Mouse (Mus musculus) CH12.LX (cell line): ENCODE data around the gene Lrrfip1. TPM values are rescaled to one million over a fixed set of nuclear protein-coding genes. Genes with fewer than 3 reads are reported as not detected.

Source experiments
- DNase-seq: peaks from one replicate; pipeline ENCODE4 v3.0.0-alpha.2; 2013; ENCODE audit errors: extremely low read depth
- H3K27ac ChIP-seq: 2 replicates; pipeline ENCODE4 v1.5.1; 2012; ENCODE audit warnings: low read depth, mild to moderate bottlenecking, control low read depth, moderate library complexity; ENCODE audit not compliant: insufficient read depth
- H3K27me3 ChIP-seq: replicated peaks from 2 replicates; pipeline ENCODE3; 2012; ENCODE audit warnings: inconsistent platforms
- H3K36me3 ChIP-seq, 2 experiments: replicated peaks in 1 of 2; 2 replicates each; pipeline versions ENCODE3 to v1.6.1; 2012; ENCODE audit warnings: inconsistent platforms in 1 of 2, low read length in 1 of 2, mild to moderate bottlenecking in 1 of 2, mixed read lengths in 1 of 2, moderate library complexity in 1 of 2; ENCODE audit not compliant: control insufficient read depth in 1 of 2, insufficient read depth in 1 of 2
- H3K4me1 ChIP-seq, 2 experiments: 2 replicates each; pipeline ENCODE4 v1.6.1; 2012; ENCODE audit warnings: inconsistent platforms in 1 of 2, moderate library complexity in 1 of 2; ENCODE audit not compliant: insufficient read depth in 2 of 2, control insufficient read depth in 1 of 2
- H3K4me2 ChIP-seq: 2 replicates; pipeline ENCODE4 v1.6.1; 2012; ENCODE audit warnings: low read depth, mild to moderate bottlenecking, control low read depth; ENCODE audit not compliant: poor library complexity, insufficient read depth, severe bottlenecking
- H3K4me3 ChIP-seq, 3 experiments: fragments of 150-350 bp in 1 of 3; sonication (generic) in 1 of 3; replicated peaks in 1 of 3; 2 replicates each; pipeline versions ENCODE3 to v1.5.1; 2011 to 2012; ENCODE audit warnings: low read depth in 2 of 3, low read length in 2 of 3, mild to moderate bottlenecking in 2 of 3, moderate library complexity in 2 of 3, control low read depth in 1 of 3, improper control_type of control experiment in 1 of 3, inconsistent platforms in 1 of 3, mixed read lengths in 1 of 3; ENCODE audit not compliant: poor library complexity in 1 of 3
- H3K79me2 ChIP-seq: replicated peaks from 2 replicates; pipeline ENCODE4 v1.6.1; 2012; ENCODE audit warnings: mild to moderate bottlenecking, moderate library complexity; ENCODE audit not compliant: control insufficient read depth, poor library complexity, insufficient read depth, severe bottlenecking; ENCODE audit errors: extremely low read depth
- H3K9ac ChIP-seq: 2 replicates; pipeline ENCODE4 v1.6.1; 2012; ENCODE audit warnings: low read depth, mild to moderate bottlenecking, control low read depth, moderate library complexity; ENCODE audit not compliant: insufficient read depth
- H3K9me3 ChIP-seq: replicated peaks from 2 replicates; pipeline ENCODE3; 2012; ENCODE audit warnings: low read length, inconsistent platforms, mixed read lengths
- CHD1 ChIP-seq: IDR thresholded peaks from 2 replicates; pipeline ENCODE4 v1.6.1; 2012; ENCODE audit warnings: low read depth, low read length, improper control_type of control experiment, inconsistent platforms
- CHD2 ChIP-seq: IDR thresholded peaks from 2 replicates; pipeline ENCODE4 v1.6.1; 2011; ENCODE audit warnings: low read length, improper control_type of control experiment
- E2F4 ChIP-seq: IDR thresholded peaks from 2 replicates; pipeline ENCODE4 v1.6.1; 2011; ENCODE audit warnings: low read depth, low read length, improper control_type of control experiment; ENCODE audit not compliant: insufficient replicate concordance
- ELF1 ChIP-seq: IDR thresholded peaks from 2 replicates; pipeline ENCODE4 v1.6.1; 2014; ENCODE audit warnings: low read depth, mild to moderate bottlenecking, inconsistent platforms, low read length, improper control_type of control experiment
- EP300 ChIP-seq: IDR thresholded peaks from 2 replicates; pipeline ENCODE4 v1.6.1; 2011; ENCODE audit warnings: low read length, improper control_type of control experiment
- ETS1 ChIP-seq: conservative IDR thresholded peaks from 2 replicates; pipeline ENCODE4 v1.6.1; 2012; ENCODE audit warnings: low read depth, mild to moderate bottlenecking, inconsistent platforms, low read length, improper control_type of control experiment, moderate library complexity
- GABPA ChIP-seq: IDR thresholded peaks from 2 replicates; pipeline ENCODE4 v1.6.1; 2012; ENCODE audit warnings: low read depth, low read length, improper control_type of control experiment, inconsistent platforms; ENCODE audit not compliant: insufficient replicate concordance
- HCFC1 ChIP-seq: IDR thresholded peaks from 2 replicates; pipeline ENCODE4 v1.6.1; 2012; ENCODE audit warnings: low read depth, mild to moderate bottlenecking, inconsistent platforms, low read length, improper control_type of control experiment
- IRF4 ChIP-seq: IDR thresholded peaks from 2 replicates; pipeline ENCODE4 v1.6.1; 2014; ENCODE audit warnings: low read depth, mild to moderate bottlenecking, inconsistent platforms, low read length, improper control_type of control experiment
- JUN ChIP-seq: IDR thresholded peaks from 2 replicates; pipeline ENCODE4 v1.6.1; 2011; ENCODE audit warnings: low read depth, mild to moderate bottlenecking, low read length, improper control_type of control experiment, moderate library complexity; ENCODE audit not compliant: insufficient read depth
- KAT2A ChIP-seq: IDR thresholded peaks from 2 replicates; pipeline ENCODE4 v1.6.1; 2012; ENCODE audit warnings: low read length, improper control_type of control experiment, inconsistent platforms; ENCODE audit not compliant: insufficient replicate concordance
- MAX ChIP-seq: IDR thresholded peaks from 2 replicates; pipeline ENCODE4 v1.6.1; 2011; ENCODE audit warnings: low read length, improper control_type of control experiment
- MAZ ChIP-seq: IDR thresholded peaks from 2 replicates; pipeline ENCODE4 v1.6.1; 2012; ENCODE audit warnings: low read depth, mild to moderate bottlenecking, inconsistent platforms, low read length, improper control_type of control experiment, moderate library complexity
- MEF2A ChIP-seq: IDR thresholded peaks from 2 replicates; pipeline ENCODE4 v1.6.1; 2014; ENCODE audit warnings: low read depth, mild to moderate bottlenecking, inconsistent platforms, low read length, improper control_type of control experiment, borderline replicate concordance
- MYC ChIP-seq: IDR thresholded peaks from 2 replicates; pipeline ENCODE4 v1.6.1; 2011; ENCODE audit warnings: low read depth, mild to moderate bottlenecking, improper control_type of control experiment, low read length
- NRF1 ChIP-seq: IDR thresholded peaks from 2 replicates; pipeline ENCODE4 v1.6.1; 2014; ENCODE audit warnings: low read depth, mild to moderate bottlenecking, inconsistent platforms, low read length, improper control_type of control experiment, moderate library complexity
- PAX5 ChIP-seq: IDR thresholded peaks from 2 replicates; pipeline ENCODE4 v1.6.1; 2012; ENCODE audit warnings: low read length, inconsistent platforms, mixed read lengths
- POLR2A ChIP-seq: IDR thresholded peaks from 2 replicates; pipeline ENCODE4 v1.6.1; 2011; ENCODE audit warnings: low read depth, mild to moderate bottlenecking, improper control_type of control experiment, low read length
- RAD21 ChIP-seq: IDR thresholded peaks from 2 replicates; pipeline ENCODE4 v1.6.1; 2011; ENCODE audit warnings: low read depth, mild to moderate bottlenecking, low read length, improper control_type of control experiment, moderate library complexity
- RCOR1 ChIP-seq: conservative IDR thresholded peaks from 2 replicates; pipeline ENCODE4 v1.6.1; 2012; ENCODE audit warnings: low read depth, mild to moderate bottlenecking, inconsistent platforms, low read length, improper control_type of control experiment
- TBP ChIP-seq: conservative IDR thresholded peaks from 2 replicates; pipeline ENCODE4 v1.6.1; 2011; ENCODE audit warnings: low read depth, low read length, improper control_type of control experiment
- TCF12 ChIP-seq: IDR thresholded peaks from 2 replicates; pipeline ENCODE4 v1.6.1; 2014; ENCODE audit warnings: low read depth, mild to moderate bottlenecking, inconsistent platforms, low read length, improper control_type of control experiment
- UBTF ChIP-seq: IDR thresholded peaks from 2 replicates; pipeline ENCODE4 v1.6.1; 2012; ENCODE audit warnings: low read depth, mild to moderate bottlenecking, inconsistent platforms, low read length, improper control_type of control experiment, moderate library complexity
- USF1 ChIP-seq: IDR thresholded peaks from 2 replicates; pipeline ENCODE4 v1.6.1; 2014; ENCODE audit warnings: low read depth, mild to moderate bottlenecking, inconsistent platforms, low read length, improper control_type of control experiment
- USF2 ChIP-seq: conservative IDR thresholded peaks from 2 replicates; pipeline ENCODE4 v1.6.1; 2011; ENCODE audit warnings: low read depth, low read length, improper control_type of control experiment
- ZC3H11A ChIP-seq: IDR thresholded peaks from 2 replicates; pipeline ENCODE4 v1.6.1; 2012; ENCODE audit warnings: low read depth, mild to moderate bottlenecking, inconsistent platforms, low read length, improper control_type of control experiment
- ZKSCAN1 ChIP-seq: IDR thresholded peaks from 2 replicates; pipeline ENCODE4 v1.6.1; 2012; ENCODE audit warnings: low read depth, inconsistent platforms, low read length, improper control_type of control experiment, borderline replicate concordance
- dilution Hi-C: fragments of 300-500 bp; cut with MboI; formaldehyde crosslinking; loops from 2 replicates; pipeline ENCODE4 v1.14.3; 2020; ENCODE audit warnings: low sequenced_read_pairs; ENCODE audit not compliant: extremely low pct_unique_long_range_greater_than_20kb, extremely low pct_ligation_motif_present
- in situ Hi-C: fragments of 300-500 bp; cut with MboI; formaldehyde crosslinking; loops from 3 replicates; pipeline ENCODE4 v1.14.3; 2019; ENCODE audit warnings: low sequenced_read_pairs, low pct_ligation_motif_present, low pct_unique_long_range_greater_than_20kb, mixed read lengths
- polyA plus RNA-seq: library from polyadenylated mRNA; unstranded; fragments of >175 nt; gene quantifications from 2 replicates; pipeline ENCODE4 v1.2.1, GENCODE M21; 2012; ENCODE audit warnings: low read depth; ENCODE audit not compliant: insufficient read length
- total RNA-seq, 2 experiments: library from RNA; depleted of rRNA; stranded (reverse); fragments of 300-350 nt in 1 of 2; fragments of >200 nt in 1 of 2; gene quantifications; 2 replicates each; pipeline ENCODE4 v1.2.3; 2012 to 2014

Lrrfip1 gene
- total and polyA plus RNA-seq, 3 experiments = 17.2 to 30.5 (median 19.1) TPM

- in situ Hi-C loops = no loop called here
- Histone ChIP-seq H3K4me1 (peaks cover 0 to 9% of the 10 kb centered on the region in 2 experiments; a peak in 2 of 4 replicates), H3K27me3 (no peaks in the 10 kb centered on the region), H3K27ac (no peak overlapping the region), H3K9me3 (peaks cover 7% of the 10 kb centered on the region), H3K4me3 (no peak overlapping the region)
- no peak for DNase-seq
- TF ChIP-seq CHD2 (no peak), CHD1 (no peak), EP300 (no peak), JUN (no peak), TBP (no peak), GABPA (no peak), NRF1 (no peak), RCOR1 (no peak), USF2 (no peak), MEF2A (no peak), UBTF (no peak), KAT2A (no peak), ZKSCAN1 (no peak), MAZ (no peak), HCFC1 (no peak), USF1 (no peak)
- TF ChIP-seq, all 38 proteins: peak for 0
- Histone ChIP-seq H3K9ac (no peak overlapping the region), H3K4me2 (no peak overlapping the region), H3K36me3 (no peaks in the 10 kb centered on the region), H3K79me2 (no peaks in the 10 kb centered on the region)
- dilution Hi-C loops = no loop called here
Measured at GRCm38 (mm10) chr1:91031547-91031946, 33.0 kb downstream of the Lrrfip1 start.

GRCm38 (mm10) chr1:91032393-91032971 lies 33.9 kb downstream of the Lrrfip1 start:
- H3K27ac ChIP-seq = no peak overlapping the region
- H3K27me3 ChIP-seq = no peaks in the 10 kb centered on the region
- peaks cover 2% of the 10 kb centered on the region for H3K9me3 ChIP-seq
- no peak overlapping the region for H3K4me2 ChIP-seq
- in situ Hi-C loops = no loop called here
- H3K36me3 ChIP-seq = no peaks in the 10 kb centered on the region
- dilution Hi-C loops = no loop called here
- TF ChIP-seq MYC (no peak), GABPA (no peak), ELF1 (no peak), NRF1 (no peak), TBP (no peak), POLR2A (no peak), JUN (no peak), ETS1 (no peak), MAX (no peak), EP300 (no peak), ZKSCAN1 (no peak), E2F4 (no peak), PAX5 (no peak), USF2 (no peak), IRF4 (no peak), RAD21 (no peak), ZC3H11A (no peak), TCF12 (no peak), USF1 (no peak)
- no peak overlapping the region for H3K4me3 ChIP-seq
- H3K79me2 ChIP-seq = no peaks in the 10 kb centered on the region
- no peak overlapping the region for H3K9ac ChIP-seq
- DNase-seq = no peak
- H3K4me1 ChIP-seq = peaks cover 0 to 9% of the 10 kb centered on the region in 2 experiments; a peak in 2 of 4 replicates
